Mouse (Mus musculus) lung, adult 2 months (tissue): ENCODE measurements at regions not wholly inside any gene's neighbourhood (a gene's known extent, or its start where the extent isn't known, plus 50 kb on each side); places are given as distances from the start of the nearest gene placed in this dataset.

Experiments
- CTCF ChIP-seq: fragments of 200-500 bp; IDR thresholded peaks from 2 replicates; pipeline ENCODE4 v1.5.1; 2011; ENCODE audit warnings: mild to moderate bottlenecking, low read length, control low read depth; ENCODE audit not compliant: insufficient read depth
- POLR2A ChIP-seq: fragments of 200-500 bp; IDR thresholded peaks from 2 replicates; pipeline ENCODE4 v1.6.1; 2011; ENCODE audit warnings: low read depth, mild to moderate bottlenecking, control low read depth, low read length, borderline replicate concordance; ENCODE audit errors: extremely low read depth

- TF ChIP-seq POLR2A (no peak), CTCF (no peak)
These were observed 384.1 kb downstream of the Setd4 start for GRCm38 (mm10) chr16:93219731-93220130.
